20 mouse cellular contexts compared by ENCODE assay signal in the genomic region with DNA sequence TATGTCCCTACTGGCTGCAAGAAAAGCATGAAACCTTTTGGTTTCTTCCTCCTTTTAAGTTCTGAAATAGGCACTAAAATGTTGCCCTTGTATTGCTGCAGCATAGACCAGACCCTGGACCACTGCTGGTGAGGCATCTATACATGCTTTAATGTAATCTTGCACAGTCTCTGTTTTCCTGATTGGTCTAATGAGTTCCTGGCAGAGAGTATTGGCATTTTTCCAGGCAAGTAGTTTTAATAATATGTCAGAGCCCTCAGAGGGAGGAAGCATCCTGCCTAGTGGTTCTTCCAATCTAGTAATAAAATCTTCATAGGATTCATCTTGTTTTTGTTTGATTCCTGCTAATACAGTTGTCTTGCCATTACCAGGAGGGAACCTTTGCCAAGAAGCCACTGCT. TPM values are rescaled to one million over a fixed set of nuclear protein-coding genes. Genes with fewer than 3 reads are reported as not detected.
"Had no signal": no experiment of that assay in that cellular context is flagged by ENCODE, and none has a peak within 500 bp of the region (broad histone marks: within the 10 kb centered on the region; RNA-seq: fewer than 3 reads in every experiment).

No protein-coding gene starts in this region.

- DNase-seq: kidney, adult 2 months; kidney, postnatal 14 days; liver; liver, embryonic 13.5 days; liver, postnatal 0 days; lung, postnatal 36 days; right cerebral cortex, postnatal 14 days; thymus, postnatal 4 days had no signal

- H3K27ac ChIP-seq: kidney, embryonic 15.5 days; liver, embryonic 13.5 days had no signal

- ATAC-seq: liver, postnatal 0 days; midbrain, embryonic 16.5 days had no signal

- H3K4me3 ChIP-seq: kidney, embryonic 15.5 days; liver, embryonic 13.5 days had no signal

- H3K36me3 ChIP-seq: kidney, embryonic 15.5 days; liver, embryonic 13.5 days had no signal

- H3K9ac ChIP-seq: kidney, embryonic 15.5 days; liver, embryonic 13.5 days; liver, postnatal 0 days had no signal

- H3K4me1 ChIP-seq: kidney, embryonic 15.5 days; liver, embryonic 13.5 days had no signal

- H3K27me3 ChIP-seq: kidney, embryonic 15.5 days; liver, embryonic 13.5 days had no signal

- H3K4me2 ChIP-seq: kidney, embryonic 15.5 days; liver, embryonic 13.5 days had no signal

- H3K9me3 ChIP-seq: kidney, embryonic 15.5 days; liver, embryonic 13.5 days had no signal

RNA-seq across cellular contexts. Expression of a gene that starts 15.8 kb away (rescaled TPM):
- total RNA-seq: megakaryocyte progenitor cell, adult 5-6 weeks had no signal
- polyA plus RNA-seq: kidney, adult 2 months; limb, embryonic 11.5 days; liver, embryonic 13.5 days; midbrain, embryonic 16.5 days; neural tube, embryonic 14.5 days; spleen, adult 2 months had no signal

RNA-seq across cellular contexts. Expression of a gene that starts 54.9 kb away (rescaled TPM):
- total RNA-seq: layer of hippocampus, adult 8-10 months; layer of hippocampus, postnatal 14 days; left cerebral cortex, adult 18-20 months; megakaryocyte progenitor cell, adult 5-6 weeks had no signal
- polyA plus RNA-seq: kidney, adult 2 months; limb, embryonic 11.5 days; liver, embryonic 13.5 days; liver, postnatal 0 days; midbrain, embryonic 16.5 days; neural tube, embryonic 14.5 days; spleen, adult 2 months had no signal

RNA-seq across cellular contexts. Expression of a gene that starts 58.1 kb away (rescaled TPM):
- total RNA-seq: layer of hippocampus, adult 8-10 months; layer of hippocampus, postnatal 14 days; left cerebral cortex, adult 18-20 months; left cerebral cortex, postnatal 14 days; megakaryocyte progenitor cell, adult 5-6 weeks had no signal
- polyA plus RNA-seq: kidney, adult 2 months; kidney, embryonic 15.5 days; large intestine, adult 2 months; limb, embryonic 11.5 days; liver, embryonic 13.5 days; liver, postnatal 0 days; midbrain, embryonic 16.5 days; neural tube, embryonic 14.5 days; spleen, adult 2 months; stomach, embryonic 16.5 days had no signal
